Mouse (Mus musculus) CD4-positive naive resting alpha-beta T cell, adult 76 days (primary cell): ENCODE results near the gene Bdh2. TPM values are rescaled to one million over a fixed set of nuclear protein-coding genes. Genes with fewer than 3 reads are reported as not detected.

ENCODE experiments used
- total RNA-seq: library from RNA; stranded (reverse); gene quantifications from one replicate; pipeline ENCODE4 v1.2.4, GENCODE M21; 2023

Gene Bdh2
- not detected for total RNA-seq

GRCm38 (mm10) chr3:135280669-135281415 is at the start of gene Bdh2:
Gene Bdh2, plus strand, starts transcription at chr3:135281221.

GRCm38 (mm10) chr3:135307411-135308259 is 26.6 kb downstream of the Bdh2 start, which contains the start of gene Slc9b2:
Gene Slc9b2, plus strand, starts transcription at chr3:135307700.

GRCm38 (mm10) chr3:135347739-135348264 is 66.8 kb downstream of the Bdh2 start, which contains the start of gene Slc9b1:
Gene Slc9b1, plus strand, starts transcription at chr3:135348029.

Other genes with a start within 250 kb of the Bdh2 start
- gene Cenpe, start 68.7 kb upstream of the Bdh2 start, total RNA-seq = 1.4 TPM
- gene Slc9b2, start 26.5 kb downstream of the Bdh2 start, total RNA-seq = 0.94 TPM
- not detected for gene Slc9b1, start 66.8 kb downstream of the Bdh2 start, total RNA-seq
- gene Cisd2, start 142.7 kb downstream of the Bdh2 start, total RNA-seq = 56.0 TPM
- 549 TPM for gene Ube2d3, start 156.9 kb downstream of the Bdh2 start, total RNA-seq
- gene Manba, start 204.4 kb downstream of the Bdh2 start, total RNA-seq = 14.2 TPM